Mouse (Mus musculus): ENCODE measurements around the gene Nhlrc2.

Gene Nhlrc2

DNA sequence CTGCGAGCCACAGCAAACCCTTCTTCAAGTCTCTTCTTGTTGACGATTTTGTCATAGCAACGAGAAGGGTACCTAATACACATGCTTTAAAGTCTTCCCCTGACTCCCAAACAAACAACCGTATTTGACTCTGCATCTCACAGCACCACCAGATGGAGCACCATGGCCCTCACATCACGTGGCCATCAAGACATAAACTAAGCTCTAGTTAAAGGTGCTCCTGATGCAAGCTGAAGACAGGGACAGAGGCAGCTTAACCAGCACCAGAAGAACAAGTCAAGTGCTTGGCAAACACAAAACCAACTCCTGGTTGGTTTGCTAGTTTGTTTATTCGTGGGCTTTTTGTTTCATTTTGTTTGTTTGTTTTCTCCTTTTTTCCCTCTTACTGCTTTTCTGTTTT, 17.3 kb downstream of the Nhlrc2 start:
- no peak for DNase-seq

DNA sequence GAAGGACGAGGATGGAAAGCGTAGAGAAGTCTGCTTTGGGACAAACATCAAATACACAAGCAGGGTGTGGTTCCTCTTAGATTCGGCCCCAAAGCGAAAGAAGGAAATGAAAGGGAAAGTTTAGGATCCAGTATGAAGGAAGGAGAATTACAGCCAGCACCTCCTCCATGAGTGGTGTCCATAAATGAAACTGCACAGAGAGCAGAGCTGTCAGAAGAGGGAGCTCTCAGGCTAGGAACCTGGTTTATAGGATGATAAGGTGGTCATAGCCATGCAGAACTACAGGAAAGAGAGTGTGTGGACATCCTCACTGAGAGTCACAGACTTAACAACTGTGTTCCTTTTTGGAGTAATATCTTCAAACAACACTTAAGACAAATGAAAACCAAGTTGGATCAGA, 18.0 kb downstream of the Nhlrc2 start:
- no peak for DNase-seq

DNA sequence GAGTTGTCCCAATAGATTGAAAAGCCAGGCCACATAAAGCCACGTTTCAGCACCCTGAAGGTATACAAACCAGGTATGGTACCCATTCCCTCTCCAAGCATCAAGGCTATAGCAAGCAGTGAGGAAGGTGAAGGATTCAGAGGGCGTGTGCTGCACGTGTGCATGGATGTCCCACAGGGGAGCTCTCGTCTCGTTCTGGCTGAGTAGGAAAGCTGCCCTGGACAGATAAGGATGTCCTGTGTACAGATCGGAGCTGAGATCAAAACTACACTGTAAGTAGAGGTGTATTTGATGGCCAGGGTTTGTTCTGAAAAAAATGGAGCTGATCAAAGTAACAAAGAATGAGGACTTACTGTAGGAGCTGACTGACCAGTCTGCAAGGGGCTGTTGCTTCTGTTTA, 18.9 kb downstream of the Nhlrc2 start:
- no peak for DNase-seq

DNA sequence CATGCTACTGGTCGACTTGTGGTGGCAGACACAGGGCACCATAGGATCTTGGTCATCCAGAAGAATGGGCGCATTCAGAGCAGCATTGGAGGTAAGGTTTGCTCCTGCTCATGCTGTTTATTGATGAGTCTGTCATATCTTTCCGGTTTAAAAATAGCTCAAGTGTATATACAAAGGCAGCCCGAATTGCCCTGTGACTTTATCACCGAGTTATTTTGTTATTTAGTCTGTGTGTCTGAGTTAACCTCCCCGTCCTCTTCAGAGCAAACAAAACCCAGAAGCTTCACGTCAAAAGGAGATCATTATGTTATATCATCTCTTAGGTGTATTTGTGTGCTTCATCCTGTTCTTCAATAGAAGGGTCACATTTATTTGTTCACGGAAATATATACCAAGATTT, 22.7 kb downstream of the Nhlrc2 start:
- DNase-seq, result no peak

DNA sequence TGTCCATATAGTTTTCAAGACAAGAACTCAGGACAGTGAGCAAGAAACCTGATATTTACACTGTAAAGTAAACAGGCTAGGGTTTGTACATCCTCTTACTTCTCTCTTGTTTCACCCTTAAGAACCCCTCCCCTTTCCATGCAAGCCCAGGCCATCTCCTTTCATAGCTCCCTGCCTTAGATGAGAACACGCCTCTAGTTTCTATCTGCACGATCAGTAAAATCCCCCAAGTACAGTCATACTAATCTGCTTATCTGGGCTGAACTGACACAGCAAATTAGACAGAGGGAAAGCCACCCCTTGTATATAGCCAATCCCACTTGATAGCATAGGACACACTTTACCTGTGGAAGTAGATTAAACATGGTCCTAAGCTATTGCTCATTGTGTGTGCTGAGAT, 23.2 kb downstream of the Nhlrc2 start:
- no peak for DNase-seq

DNA sequence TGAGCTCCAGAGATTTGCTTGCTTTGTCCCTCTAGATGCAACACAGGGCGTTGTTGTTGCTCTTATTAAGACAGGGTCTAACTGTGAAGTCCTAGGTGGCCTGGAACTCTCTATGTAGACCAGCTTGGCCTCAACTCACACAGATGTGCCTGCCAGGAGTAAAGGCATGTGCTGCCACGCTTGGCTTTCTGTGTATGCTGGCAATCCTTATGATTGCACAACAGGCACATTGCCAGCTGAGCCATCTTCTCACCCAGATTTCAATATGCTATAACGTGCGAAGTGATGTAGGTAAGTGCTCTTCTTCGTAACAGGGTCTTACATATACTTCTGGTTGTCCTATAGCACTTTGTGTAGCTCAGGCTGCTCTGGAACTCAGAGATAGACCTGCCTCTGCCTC, 23.9 kb downstream of the Nhlrc2 start:
- DNase-seq, result no peak

DNA sequence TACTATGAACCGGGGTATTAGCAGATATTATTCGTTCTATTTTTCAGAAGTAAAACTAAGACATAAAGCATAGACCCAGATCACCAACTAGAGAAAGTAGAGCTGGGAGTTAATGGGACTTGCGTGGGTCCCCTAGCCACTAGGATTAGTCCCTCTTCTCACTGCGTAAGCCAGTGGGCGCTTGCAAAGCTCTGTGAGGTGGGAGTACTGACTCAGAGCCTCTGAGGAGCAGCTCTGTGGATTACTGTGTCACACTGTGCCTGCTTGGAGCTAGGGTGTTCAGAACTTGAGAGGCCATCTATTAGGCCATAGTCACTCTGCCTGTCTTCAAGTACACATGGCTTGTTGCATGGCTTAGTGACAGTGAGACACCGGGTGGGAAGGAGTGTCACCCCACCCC, 25.1 kb downstream of the Nhlrc2 start:
- DNase-seq, result no peak

DNA sequence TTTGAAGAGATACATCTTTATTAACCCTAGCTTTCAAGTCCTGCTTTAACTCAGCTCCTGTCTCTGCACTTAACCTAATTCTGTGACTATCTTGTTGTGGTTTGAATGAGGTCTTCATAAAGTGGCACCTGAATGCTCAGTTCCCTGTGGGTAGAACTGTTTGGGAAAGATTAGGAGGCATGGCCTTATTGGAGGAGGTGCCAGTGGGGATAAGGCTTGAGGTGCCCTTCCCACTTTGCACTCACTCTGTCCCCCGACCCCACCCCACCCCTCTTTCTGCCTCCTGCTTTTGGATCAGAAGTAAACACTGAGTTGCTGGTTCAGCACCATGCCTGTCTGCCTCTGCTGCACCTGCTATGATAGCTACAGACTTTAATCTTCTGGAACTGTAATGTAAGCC, 29.7 kb downstream of the Nhlrc2 start:
- DNase-seq, result no peak

DNA sequence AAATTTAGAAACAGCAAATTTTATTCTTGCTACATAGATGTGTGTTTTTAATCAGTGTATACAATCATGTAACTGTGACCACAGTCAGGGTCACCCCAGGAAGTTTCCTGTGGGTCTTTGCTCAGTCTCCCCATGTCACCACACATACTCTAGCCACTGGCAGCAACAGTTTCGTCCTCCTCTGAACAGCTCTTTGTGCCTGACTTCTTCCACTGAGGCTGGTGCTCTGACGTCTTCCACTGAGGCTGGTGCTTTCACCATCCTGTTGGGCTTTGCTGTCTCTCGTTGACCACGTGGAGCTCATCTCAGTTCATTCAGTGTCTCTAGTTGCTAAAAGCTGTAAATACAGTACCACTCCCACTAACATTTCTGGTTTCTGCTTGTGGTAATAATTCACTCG, 33.9 kb downstream of the Nhlrc2 start:
- DNase-seq, result no peak

DNA sequence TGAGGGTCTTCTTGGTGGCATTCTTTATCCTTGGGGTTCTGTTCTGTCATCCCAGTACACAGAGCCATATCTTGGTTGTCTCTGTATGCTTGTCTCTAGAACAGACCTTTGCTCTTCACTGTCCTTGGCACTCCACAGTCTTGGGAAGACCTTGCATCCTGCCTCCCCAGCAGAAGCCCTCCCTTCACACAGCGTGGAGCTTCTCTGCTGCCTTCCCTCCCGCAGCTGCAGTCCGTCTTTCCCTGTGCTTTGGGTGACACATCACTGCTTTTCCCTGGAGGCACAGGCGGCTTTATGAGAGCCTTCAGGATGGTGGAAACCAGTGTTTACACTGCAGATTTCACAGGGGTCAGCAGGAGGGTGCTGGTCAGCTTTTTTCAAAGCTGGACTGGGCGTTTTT, 35.7 kb downstream of the Nhlrc2 start:
- DNase-seq, result no peak

DNA sequence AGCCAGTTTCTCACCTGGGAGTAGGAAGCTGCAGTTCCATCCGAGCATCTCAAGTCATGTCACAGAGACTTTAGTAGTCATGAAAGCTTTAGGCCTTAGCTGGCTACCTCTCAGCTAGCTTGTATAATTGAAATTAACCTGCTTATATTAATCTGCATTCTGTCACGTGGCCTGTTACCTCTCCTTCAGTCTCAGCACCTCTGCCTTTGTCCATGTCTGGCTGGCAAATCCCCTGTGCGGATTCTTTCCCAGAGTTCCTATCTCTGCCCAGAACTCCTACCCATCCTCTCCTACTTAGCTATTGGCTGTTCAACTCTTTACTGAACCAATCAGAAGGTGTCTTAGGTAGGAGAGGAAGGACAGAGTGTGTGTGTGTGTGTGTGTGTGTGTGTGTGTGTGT, 36.2 kb downstream of the Nhlrc2 start:
- no peak for DNase-seq

DNA sequence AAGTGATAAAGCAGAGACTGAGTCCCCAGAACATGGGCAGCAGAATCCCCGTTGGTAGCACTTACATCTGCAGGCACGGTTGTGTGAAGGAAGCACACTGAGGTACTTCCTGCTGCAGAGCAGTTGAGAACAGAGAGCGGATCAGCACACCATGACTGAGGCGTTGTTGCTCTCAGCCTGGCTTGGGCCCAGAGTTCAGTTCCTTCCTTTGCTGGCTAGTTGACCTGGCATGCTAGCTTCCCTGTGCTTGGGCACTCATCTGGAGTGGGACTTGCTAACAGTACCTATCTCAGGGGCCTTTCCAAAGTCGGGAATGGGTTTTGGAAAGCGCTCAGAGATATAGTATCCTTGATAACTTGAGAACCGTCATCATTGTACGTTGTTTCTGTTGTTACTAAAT, 38.3 kb downstream of the Nhlrc2 start:
- DNase-seq, result no peak

DNA sequence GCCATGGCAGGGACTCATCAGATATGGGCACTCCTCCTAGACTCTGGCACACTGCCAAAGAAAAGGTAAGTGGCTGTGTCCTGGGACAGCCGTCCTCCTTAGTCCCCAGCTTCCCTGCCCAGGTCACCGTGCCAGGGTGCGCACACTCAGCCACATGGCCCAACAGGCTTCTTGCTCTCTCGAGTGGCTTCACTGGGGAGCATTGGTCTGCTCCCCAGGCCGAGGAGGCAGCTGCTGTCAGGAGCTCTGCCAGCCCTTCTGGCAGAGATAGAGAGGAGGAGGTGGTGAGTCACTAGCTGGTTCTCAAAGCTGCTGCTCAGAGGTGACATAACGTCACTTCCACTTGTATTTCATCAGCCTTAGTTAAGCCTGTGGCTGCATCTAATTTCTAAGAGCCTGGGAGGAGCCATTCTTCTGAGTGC, 40.2 kb downstream of the Nhlrc2 start:
- DNase-seq, result no peak

DNA sequence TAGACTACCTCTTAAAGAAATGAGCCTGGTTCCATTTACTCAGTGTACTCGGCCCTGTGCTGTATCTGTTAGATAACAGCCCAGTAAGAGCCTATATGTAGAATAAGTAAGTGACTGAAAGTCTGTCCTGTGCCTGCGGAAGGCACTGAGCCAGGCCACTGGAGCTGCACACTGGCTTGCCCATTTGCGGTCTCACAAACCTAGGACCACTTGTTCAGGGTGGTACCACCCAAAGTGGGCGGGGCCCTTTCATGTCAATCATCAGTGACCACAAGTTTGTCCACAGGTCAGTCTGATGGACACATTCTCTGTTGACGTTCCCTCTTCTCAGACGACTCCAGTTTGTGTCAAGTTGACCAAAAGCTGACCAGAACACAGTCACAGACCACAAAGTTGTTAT, 40.9 kb downstream of the Nhlrc2 start:
- DNase-seq, result no peak

DNA sequence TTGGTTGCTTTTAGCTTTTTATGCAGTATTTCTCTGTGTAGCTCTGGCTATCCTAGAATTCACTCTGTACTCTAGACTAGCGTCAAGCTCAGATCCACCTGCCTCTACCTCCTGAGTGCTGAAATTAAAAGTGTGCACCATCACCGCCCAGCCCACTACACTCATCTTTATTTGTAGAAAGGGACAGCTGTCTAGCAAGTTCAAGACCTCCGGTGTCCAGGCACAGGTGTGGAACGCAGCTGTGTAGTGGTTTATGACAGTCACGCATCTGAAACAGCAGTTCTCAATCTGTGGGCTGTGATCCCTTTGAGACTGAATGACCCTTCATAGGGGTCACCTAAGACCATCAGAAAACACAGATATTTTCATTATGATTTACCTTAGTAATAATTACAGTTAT, 41.4 kb downstream of the Nhlrc2 start:
- no peak for DNase-seq

DNA sequence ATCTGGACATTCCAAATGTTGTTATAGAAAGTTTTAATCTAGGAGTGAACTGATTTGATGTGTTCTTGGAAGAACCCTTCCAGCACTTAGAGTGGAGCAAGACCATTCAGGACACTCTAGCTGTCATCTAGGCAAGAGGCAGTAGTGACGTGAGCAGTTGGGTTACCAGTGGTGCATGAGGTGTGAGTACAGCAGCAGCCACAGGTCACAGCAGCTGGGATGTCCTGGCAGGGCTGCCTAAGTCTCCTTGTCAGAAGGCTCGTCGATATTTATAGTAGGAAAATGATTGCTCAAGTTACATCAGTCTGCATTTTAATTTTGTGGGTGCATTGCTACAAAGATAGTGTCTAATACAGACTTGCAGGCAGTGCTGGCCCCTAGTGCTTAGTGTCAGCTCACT, 42.2 kb downstream of the Nhlrc2 start:
- no peak for DNase-seq

DNA sequence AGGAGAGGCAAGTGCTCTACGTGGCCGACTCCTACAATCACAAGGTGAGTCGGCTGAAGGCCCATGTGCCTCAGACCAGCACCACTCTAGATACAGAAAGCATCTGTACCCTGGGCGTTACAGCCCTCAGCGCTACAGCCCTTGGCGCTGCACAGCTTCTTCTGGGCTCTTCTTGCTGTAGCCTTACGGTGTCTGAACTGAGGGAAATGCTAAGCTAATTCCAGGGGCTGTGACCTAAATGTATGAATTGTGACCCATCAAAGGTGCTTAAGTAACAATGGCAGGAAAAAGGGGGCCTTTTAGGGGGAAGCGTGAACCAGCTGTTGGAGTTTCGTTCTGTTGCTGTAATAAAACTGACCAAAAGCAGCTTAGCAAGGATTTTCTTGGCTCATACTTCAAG, 44.4 kb downstream of the Nhlrc2 start:
- DNase-seq, result no peak

DNA sequence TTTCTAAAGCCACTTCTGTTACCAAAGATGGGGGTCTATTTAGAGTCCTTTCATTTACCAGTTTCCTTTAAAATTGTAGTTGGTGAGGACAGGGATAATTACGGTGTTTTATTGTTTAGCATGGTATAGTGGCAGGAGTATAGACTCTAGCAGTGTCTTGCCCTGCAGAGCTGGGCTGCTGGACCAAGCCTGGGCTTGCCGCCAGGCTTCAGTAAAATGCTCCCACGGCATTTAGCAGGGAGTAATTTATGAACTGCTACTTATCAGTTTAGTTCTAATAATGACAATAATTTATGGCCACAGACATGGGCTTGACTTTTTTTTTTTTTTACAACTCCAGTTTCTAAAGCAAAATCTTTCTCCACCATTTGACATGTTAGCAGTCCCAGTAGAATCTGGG, 51.9 kb downstream of the Nhlrc2 start:
- DNase-seq, result no peak

DNA sequence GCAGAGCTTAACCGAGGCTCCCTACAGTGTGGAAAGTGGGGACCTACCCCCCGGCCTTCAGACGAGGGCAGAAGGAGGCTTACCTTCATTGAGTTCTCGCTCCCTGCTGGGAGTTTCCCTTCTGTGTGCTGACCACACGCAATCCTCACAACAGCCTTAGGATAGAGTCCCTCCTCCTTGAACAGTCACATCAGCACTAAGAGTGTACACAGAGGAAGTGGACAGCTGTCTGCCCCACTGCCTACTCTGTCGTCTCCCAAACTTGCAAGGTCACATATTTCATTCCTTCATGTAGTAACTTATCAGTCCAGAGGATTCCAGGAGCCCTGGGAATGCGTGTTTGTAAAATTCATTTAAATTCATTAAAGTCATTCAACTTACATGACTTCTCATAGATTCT, 52.7 kb downstream of the Nhlrc2 start:
- DNase-seq, result no peak

DNA sequence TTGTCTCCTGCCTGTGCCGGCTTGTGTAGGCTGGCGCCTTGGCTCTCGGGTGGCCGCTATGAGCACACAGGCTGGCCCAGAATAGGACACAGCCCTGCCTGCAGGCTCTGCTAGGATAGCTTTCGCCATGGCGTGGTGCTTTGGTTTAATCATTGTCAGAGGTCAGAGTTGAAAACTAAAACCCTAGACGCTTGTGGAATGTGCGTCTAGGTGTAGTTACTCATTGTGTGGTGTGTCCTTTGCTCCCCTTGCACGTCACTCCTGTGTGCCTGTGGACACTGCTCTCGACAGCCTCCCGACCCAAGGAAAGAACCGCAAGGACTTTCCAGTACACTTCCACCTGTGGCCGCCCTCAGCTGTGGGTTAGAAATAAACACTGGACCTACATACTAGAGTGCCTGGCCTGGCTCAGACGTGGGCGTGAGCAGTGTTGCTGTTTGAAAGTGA, 53.9 kb downstream of the Nhlrc2 start:
- no peak for DNase-seq

DNA sequence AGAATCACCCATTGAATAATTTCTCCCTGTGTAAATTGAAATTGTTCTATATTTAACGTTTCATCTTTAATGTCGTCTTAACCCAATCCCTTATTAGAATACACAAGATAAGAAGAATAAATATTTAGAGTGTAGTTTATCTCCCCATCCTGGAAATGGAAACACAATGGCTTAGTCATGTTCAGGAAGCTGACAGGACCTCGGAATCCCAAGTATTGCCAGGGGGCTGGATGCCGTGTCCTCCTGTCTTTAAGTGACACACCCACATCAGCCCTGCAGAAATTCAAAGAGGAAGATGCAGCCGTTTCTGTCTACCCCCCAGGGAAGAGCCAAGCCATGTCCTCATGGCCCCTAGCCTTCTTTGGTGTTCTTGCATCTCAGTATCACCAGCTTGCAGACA, 60.9 kb downstream of the Nhlrc2 start:
- no peak for DNase-seq

DNA sequence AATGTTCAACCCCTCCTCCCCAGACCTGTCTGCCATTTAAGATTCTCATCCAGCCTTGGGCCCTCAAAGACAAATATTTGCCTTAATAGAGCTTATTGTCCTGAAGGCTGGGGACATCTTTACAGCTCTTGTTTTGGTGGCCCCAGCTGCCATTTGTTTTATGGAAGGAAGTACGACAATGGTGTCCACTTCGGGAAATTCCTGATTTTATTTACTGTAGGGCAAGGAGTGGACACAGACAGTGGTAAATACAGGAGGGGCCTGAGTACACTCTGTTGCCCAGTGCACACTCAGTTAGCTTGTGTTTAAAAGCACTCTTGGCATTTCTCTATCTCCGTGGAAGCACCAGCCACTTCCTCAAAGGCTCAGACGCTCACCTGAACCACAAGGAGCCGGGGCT, 66.1 kb downstream of the Nhlrc2 start:
- DNase-seq, result no peak

DNA sequence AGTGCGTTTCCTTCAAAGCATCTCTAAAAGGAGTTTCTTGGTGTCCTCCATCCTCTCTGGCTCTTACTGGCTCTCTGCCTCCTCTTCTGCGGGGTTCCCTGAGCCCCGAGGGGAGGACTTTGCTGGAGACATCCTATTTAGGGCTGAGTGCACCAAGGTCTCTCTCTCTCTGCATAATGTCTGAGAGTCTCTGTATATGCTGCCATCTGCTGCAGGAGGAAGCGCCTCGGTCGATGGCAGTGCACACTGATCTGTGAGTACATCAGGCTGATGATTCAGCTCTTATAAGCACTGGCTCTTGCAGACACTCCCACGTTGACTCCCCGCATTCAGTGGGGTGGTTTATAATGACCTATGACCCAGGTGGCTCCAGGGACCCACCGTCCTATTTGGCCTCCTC, 70.8 kb downstream of the Nhlrc2 start:
- DNase-seq, result no peak

DNA sequence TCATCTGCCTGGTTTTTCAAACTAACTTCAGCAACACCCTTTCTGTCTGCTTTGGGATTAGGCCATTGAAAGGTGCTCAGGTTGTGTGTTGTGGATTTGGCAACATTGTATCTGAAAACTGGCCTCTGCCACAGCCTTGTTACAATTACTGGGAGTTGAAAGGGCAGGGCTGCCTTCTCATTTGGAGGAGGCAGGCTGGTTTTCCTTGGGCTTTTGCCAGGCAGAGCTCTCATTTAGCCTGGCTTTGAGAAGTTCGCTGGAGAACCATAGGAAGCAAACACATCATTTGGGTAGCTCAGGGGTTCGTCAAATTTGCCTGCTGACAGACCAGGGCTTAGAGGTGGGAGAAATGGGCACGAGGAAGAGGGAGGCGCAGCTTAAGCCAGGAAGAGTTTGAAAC, 71.5 kb downstream of the Nhlrc2 start:
- no peak for DNase-seq

DNA sequence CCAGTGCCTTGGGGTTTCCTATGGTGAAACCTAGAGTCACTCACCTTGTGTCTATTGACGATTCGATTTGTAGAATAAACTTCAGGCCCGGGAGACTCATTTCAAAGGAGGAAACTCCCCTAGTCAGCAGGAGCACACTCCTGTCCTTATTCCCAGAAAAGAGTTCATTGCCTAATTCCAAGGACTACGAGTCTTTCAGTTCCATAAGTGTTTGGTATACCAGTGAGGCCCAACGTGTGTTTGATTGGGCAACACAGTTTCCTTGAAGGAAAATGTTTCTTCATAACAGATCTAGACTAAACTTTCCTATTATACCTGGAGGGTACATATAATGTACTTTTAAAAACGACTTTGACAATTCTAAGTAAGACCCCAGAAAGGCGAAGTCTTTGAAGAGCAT, 73.8 kb downstream of the Nhlrc2 start:
- no peak for DNase-seq

DNA sequence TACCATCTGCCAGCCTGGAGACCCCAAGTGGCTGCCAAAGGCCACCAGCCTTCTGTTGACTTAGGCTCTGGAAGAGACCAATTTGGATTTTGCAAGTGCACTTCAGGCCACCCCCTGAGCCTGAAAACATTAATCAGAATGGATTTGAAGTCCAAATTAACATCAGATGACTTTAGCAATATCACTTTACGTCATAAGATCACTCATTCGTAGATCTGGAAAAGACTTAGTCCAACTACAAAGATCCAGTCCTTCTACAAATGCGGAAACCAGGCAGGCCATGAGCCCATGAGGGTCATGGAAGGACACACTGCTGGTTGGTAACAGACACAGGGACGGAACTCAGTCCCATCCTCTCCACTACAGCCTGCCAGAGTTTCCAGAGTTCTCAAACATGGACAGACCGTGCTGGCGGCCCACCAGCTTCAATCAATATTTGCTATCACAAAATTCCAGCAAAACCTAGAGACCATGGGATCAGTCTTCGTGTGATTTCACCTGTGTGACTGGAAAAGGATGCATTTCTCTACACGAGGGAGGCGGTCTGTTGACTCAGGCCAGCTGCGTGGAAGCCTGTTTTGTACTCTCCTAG, 79.9 kb downstream of the Nhlrc2 start:
- no peak for DNase-seq
